Mouse (Mus musculus) lung, embryonic 14.5 days (tissue): ENCODE measurements around the gene Scgb2b3. TPM values are rescaled to one million over a fixed set of nuclear protein-coding genes. Genes with fewer than 3 reads are reported as not detected.

Experiments
- ATAC-seq: fragments of 200-750 bp; cut with Nextera tagmentation; 2 replicates; pipeline ENCODE4 v1.8.0; 2017; ENCODE audit warnings: mild to moderate bottlenecking, moderate TSS enrichment, moderate library complexity; ENCODE audit not compliant: insufficient read depth
- DNase-seq: peaks from one replicate; pipeline ENCODE4 v3.0.0-alpha.2; 2015
- H3K27ac ChIP-seq: fragments of 300-500 bp; sonication (generic); 2 replicates; pipeline ENCODE4 v1.5.1; 2014; ENCODE audit warnings: low read depth, mild to moderate bottlenecking, moderate library complexity
- H3K27me3 ChIP-seq: fragments of 300-500 bp; sonication (generic); 2 replicates; pipeline ENCODE4 v1.6.1; 2014; ENCODE audit warnings: low read length, control low read depth; ENCODE audit not compliant: insufficient read depth
- H3K36me3 ChIP-seq: fragments of 300-500 bp; sonication (generic); 2 replicates; pipeline ENCODE4 v1.6.1; 2014; ENCODE audit warnings: control low read depth; ENCODE audit not compliant: insufficient read depth
- H3K4me1 ChIP-seq: fragments of 300-500 bp; sonication (generic); 2 replicates; pipeline ENCODE4 v1.6.1; 2014; ENCODE audit warnings: antibody characterized with exemption, control low read depth; ENCODE audit not compliant: insufficient read depth
- H3K4me2 ChIP-seq: fragments of 300-500 bp; sonication (generic); 2 replicates; pipeline ENCODE4 v1.6.1; 2014; ENCODE audit warnings: mild to moderate bottlenecking
- H3K4me3 ChIP-seq: fragments of 300-500 bp; sonication (generic); 2 replicates; pipeline ENCODE4 v1.5.1; 2014; ENCODE audit warnings: low read depth, low read length
- H3K9ac ChIP-seq: fragments of 300-500 bp; sonication (generic); 2 replicates; pipeline ENCODE4 v1.6.1; 2014
- H3K9me3 ChIP-seq: fragments of 300-500 bp; sonication (generic); 2 replicates; pipeline ENCODE4 v1.6.1; 2016; ENCODE audit warnings: low read depth, low read length, control low read depth
- CTCF ChIP-seq: IDR thresholded peaks from 2 replicates; pipeline ENCODE4 v1.5.1; 2016; ENCODE audit warnings: antibody characterized with exemption, low read depth
- WGBS: fragments of 180-500 bp; shearing (Covaris S2); extraction: QIAGEN DNeasy Blood & Tissue Kit; methylation state at CpG from one replicate; pipeline ENCODE4 v1.1.7; 2014; 5-methylcytosine and 5-hydroxymethylcytosine counted together
- polyA plus RNA-seq: library from polyadenylated mRNA; unstranded; fragments of >200 nt; fragmentation: Nextera tagmentation; extraction: Ambion mirVana; gene quantifications from 2 replicates; pipeline ENCODE4 v1.2.1, GENCODE M21; 2014

Gene Scgb2b3
- polyA plus RNA-seq = not detected in 2 replicates

DNA sequence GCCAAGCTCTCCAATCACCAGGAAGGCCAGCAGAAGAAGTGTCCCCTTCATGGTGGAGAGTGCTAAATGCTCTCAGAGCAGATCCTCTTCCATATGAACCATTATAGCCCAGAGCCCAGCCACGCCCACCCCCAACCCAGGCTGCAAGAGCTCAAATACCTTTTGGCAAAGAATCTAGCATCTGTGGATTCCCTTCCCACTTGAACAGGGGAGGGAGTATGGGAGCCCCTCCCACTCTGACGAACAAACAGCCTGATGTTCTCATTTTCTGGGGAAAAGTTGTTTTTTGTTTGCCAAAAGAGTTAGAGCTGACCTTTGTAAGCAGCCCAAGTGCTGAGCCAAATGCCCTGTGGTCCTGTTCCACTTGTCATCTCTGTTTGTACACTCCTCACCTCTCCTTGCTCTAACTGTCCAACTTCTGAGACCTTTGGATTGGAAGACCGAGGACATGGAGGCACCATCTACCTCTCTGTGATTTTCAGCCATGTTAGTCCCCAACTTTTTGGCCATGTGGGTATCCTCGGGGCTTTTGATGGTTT, at the start of gene Scgb2b3:
Gene Scgb2b3, minus strand, starts transcription at position 51 of the 539 bp plus-strand sequence.
- no peak for ATAC-seq
- H3K27me3 ChIP-seq = no peaks in the 10 kb centered on the region
- H3K27ac ChIP-seq = no peak within 1 kb of the TSS
- no peak within 1 kb of the TSS for H3K4me2 ChIP-seq
- 72% methylated on average over 4 of the region's 4 CpGs for WGBS
- DNase-seq = no peak
- H3K36me3 ChIP-seq = no peaks in the 10 kb centered on the region
- TF ChIP-seq CTCF = no peak
- no peaks in the 10 kb centered on the region for H3K4me1 ChIP-seq
- H3K9ac ChIP-seq = no peak within 1 kb of the TSS
- H3K4me3 ChIP-seq = no peak within 1 kb of the TSS
- H3K9me3 ChIP-seq = no peaks in the 10 kb centered on the region; the same call in 1 of the 2 replicates

DNA sequence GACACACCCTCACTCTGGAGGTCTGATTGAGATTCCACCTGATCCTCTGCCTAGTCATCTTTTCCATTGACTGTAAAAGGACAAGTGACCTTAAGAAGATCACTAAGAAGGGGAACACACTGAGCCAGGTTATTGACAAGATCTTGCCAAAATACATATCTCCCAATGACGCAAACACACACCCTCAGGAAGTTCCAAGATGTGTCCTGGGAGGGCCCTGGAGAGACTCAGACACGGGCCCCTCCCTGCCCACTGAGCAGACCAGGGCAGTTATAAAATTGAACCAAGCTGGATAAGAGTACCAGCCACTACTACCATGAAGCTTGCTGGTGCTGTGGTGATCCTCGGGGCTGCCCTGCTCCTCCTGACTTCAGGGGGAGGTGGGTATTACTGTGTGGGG, 13.4 kb upstream of the Scgb2b3 start, which contains the start of gene Scgb1b3:
Gene Scgb1b3, plus strand, starts transcription at position 301 of the 400 bp plus-strand sequence.
- H3K36me3 ChIP-seq = no peaks in the 10 kb centered on the region
- no peak within 1 kb of the TSS for H3K4me3 ChIP-seq
- peaks cover 8% of the 10 kb centered on the region; the same call in 1 of the 2 replicates for H3K9me3 ChIP-seq
- H3K9ac ChIP-seq = no peak within 1 kb of the TSS
- H3K27me3 ChIP-seq = no peaks in the 10 kb centered on the region
- no peak within 1 kb of the TSS for H3K4me2 ChIP-seq
- 69% methylated on average over 3 of the region's 3 CpGs for WGBS
- no peak within 1 kb of the TSS for H3K27ac ChIP-seq
- H3K4me1 ChIP-seq = no peaks in the 10 kb centered on the region
- no peak for ATAC-seq
- TF ChIP-seq CTCF = no peak
- DNase-seq = no peak

Other genes with a start within 250 kb of the Scgb2b3 start
- 9.9 and 10.8 TPM in 2 replicates for gene Hpn, start 246.8 kb downstream of the Scgb2b3 start, polyA plus RNA-seq
- gene Scn1b, start 235.1 kb downstream of the Scgb2b3 start, polyA plus RNA-seq = 0.93 and 1.3 TPM in 2 replicates
- 56.7 and 67.2 TPM in 2 replicates for gene Gramd1a, start 206.2 kb downstream of the Scgb2b3 start, polyA plus RNA-seq
- gene Scgb2b2, start 71.6 kb downstream of the Scgb2b3 start, polyA plus RNA-seq = not detected in 2 replicates
- not detected in 2 replicates for gene Scgb1b2, start 70.3 kb downstream of the Scgb2b3 start, polyA plus RNA-seq
- not detected in 2 replicates for gene Scgb1b3, start 13.5 kb upstream of the Scgb2b3 start, polyA plus RNA-seq